Mouse (Mus musculus) heart, postnatal 0 days (tissue): ENCODE results near the gene Abl2.

ENCODE experiments used
- CTCF ChIP-seq: IDR thresholded peaks from 2 replicates; pipeline ENCODE4 v1.5.1; 2016; ENCODE audit warnings: antibody characterized with exemption, control low read depth, low read depth
- EP300 ChIP-seq: IDR thresholded peaks from 2 replicates; pipeline ENCODE4 v1.6.1; 2016; ENCODE audit warnings: antibody characterized with exemption, low read depth

DNA sequence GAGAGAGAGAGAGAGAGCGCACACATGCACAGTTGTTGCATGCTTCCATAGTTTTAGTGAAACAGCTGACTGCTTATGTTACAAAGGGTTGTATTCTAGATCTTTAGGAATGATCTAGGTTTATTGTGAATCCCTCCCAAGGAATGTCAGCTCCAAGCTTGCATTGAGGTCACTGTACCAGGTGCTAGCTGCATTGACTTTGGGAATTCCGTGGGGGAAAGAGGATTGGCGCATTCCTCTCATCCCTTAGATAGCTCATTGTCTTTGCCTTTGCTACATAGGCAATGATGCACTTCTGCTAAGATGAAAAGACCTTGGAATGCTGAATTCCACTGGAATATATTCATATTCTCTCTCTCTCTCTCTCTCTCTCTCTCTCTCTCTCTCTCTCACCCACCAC is 44.0 kb downstream of the Abl2 start:
- no peak for TF ChIP-seq CTCF
- no peak for TF ChIP-seq EP300
